Mouse (Mus musculus): ENCODE measurements around the gene Lrmp.

DNA sequence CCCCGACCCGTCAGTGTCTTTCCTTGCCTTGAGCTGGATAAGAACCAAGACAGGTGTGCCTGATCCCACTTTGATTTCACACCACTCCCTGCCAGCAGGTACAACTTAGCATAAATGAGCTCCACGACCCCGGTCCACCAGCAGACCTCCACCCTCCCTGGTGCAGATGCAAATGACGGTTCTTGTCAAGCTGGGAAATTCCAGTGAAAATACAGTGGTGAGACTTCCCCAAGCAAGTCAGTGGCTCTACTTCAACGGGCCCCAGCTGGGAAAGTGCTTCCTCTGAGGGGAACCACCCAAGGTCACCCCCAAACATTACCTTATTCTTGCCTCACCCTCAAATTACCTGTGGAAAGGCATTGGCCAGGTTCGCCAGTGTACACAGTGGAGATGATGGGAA is 23.5 kb upstream of the Lrmp start:
- TF ChIP-seq TBP (IDR thresholded peaks at IDR 0.05; ENCODE audit: low read depth, low read length) (no peak), JUND (IDR thresholded peaks at IDR 0.05; ENCODE audit: low read depth, low read length) (no peak), ZMIZ1 (IDR thresholded peaks at IDR 0.05; ENCODE audit: low read depth, low read length) (no peak), MAX (IDR thresholded peaks at IDR 0.05; ENCODE audit: low read length) (no peak), MYC (IDR thresholded peaks at IDR 0.05; ENCODE audit: low read depth, low read length) (no peak), POLR2A (IDR thresholded peaks at IDR 0.05; ENCODE audit: control insufficient read depth in 1 of 2, insufficient read depth in 1 of 2, low read depth in 1 of 2, low read length in 2 of 2, poor library complexity in 1 of 2) (no peak)

All from MEL (cell line).